Mouse (Mus musculus) bone marrow macrophage, adult 2 months (primary cell): Measurements from ENCODE around the gene Pcsk5.

Experiments
- CTCF ChIP-seq: IDR thresholded peaks from 2 replicates; pipeline ENCODE4 v1.5.1; 2012; ENCODE audit warnings: low read depth, mild to moderate bottlenecking, low read length, moderate library complexity
- POLR2A ChIP-seq: IDR thresholded peaks from 2 replicates; pipeline ENCODE4 v1.6.1; 2012; ENCODE audit warnings: mild to moderate bottlenecking, low read depth, low read length, borderline replicate concordance

DNA sequence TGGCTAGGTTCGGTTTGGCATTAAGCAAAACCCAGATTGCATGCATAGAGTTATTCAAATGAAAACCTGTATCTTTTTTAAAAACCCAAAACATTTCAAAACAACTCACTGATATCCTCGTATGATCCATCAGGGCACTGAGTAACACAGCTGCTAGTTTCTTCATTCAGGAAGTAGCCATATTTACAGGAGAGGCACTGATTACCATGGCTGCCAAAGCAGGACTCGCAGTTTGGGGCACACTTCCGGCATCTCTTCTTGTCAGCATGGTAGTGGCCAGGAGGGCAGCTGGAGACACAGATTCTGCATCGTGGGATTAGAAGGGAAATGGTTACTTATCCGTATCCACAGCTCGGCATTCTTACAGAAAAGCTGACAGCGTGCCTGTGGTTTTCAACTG, 265.1 kb downstream of the Pcsk5 start:
- TF ChIP-seq CTCF (no peak), POLR2A (no peak)
